Mouse (Mus musculus) spleen, adult 2 months (tissue): ENCODE results near the gene Lrrc37a.

Experiments
- CTCF ChIP-seq: fragments of 200-500 bp; IDR thresholded peaks from 2 replicates; pipeline ENCODE4 v1.5.1; 2011; ENCODE audit warnings: mild to moderate bottlenecking, inconsistent platforms; ENCODE audit not compliant: insufficient read depth, insufficient read length, insufficient replicate concordance; ENCODE audit errors: extremely low read depth
- POLR2A ChIP-seq: fragments of 200-500 bp; IDR thresholded peaks from 2 replicates; pipeline ENCODE4 v1.6.1; 2011; ENCODE audit warnings: low read depth, low read length, inconsistent platforms

DNA sequence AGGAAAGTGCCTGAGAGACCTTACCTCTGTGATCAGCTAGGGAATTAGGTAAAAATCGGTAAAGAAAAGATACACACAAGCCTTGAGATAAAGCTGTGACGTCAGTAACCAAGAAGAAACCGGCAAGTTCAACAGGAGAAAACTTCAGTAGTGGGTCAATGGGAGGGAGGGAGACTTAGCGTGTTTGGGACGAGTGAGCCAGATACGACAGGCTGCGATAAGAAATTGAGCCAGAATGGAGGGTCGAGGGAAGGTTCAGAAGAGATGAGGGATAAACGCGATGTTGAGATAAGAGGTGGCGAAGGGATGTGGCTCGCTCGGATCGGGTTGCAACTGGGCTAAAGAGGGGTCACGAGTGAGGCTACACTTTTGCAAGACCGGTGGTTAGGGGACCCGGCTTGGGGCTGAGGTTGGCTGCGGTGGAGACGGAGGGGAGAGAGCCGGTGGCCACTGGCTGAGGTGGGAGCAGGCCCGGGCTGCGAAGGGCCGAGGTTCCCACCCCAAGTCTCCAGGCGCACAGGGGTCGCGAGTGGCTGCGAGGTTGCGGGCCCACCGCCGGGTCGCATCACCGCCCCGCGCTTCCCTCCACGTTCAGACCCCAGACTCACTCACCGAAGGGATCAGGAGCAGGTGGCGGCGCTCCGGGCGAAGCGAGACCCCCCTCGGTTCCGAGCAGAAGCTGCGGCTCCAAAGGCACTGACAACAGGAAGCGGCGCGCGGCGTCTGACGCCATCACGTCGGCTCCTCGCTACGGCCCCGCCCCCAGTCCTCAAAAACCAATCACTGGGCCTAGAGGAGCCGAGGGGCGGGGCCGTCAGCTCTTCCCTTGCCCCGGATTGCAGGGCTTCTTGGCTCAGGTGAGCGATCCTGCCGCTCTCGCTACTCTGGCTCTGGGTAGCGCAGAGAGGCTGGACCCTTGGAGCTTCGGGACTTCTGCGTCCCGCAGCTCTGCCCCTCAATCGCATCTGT is 92.1 kb downstream of the Lrrc37a start, which contains the start of gene Plekhm1:
- TF ChIP-seq POLR2A = peak; percentile 52; the same call in 1 of the 2 replicates
- no peak for TF ChIP-seq CTCF
